ENCODE assay signal across 10 mouse cellular contexts in the genomic region with DNA sequence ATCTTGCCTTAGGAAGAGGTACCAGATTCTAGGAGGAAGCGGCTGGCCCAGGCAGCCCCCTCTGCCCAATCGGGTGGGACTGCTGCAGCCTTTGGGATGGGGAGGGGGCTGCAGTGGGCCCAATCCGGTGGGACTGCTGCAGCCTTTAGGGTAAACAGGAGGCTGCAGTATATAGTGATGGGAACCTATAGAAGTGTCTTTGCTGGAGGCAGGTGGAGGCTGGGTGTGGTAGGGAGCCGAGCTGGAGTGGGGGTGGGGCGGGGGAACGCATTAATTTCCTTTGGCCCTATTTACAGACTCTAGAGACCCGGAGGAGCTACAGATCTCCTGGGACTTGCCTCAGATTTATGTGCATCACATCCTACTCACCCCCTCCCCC. TPM values are rescaled to one million over a fixed set of nuclear protein-coding genes. Genes with fewer than 3 reads are reported as not detected.
DNase-seq lines count a peak whose midpoint lies in the region; ATAC-seq lines count a peak whose summit lies in the region.
"Had no signal": no experiment of that assay in that cellular context is flagged by ENCODE, and none has a peak within 500 bp of the region (broad histone marks: within the 10 kb centered on the region; RNA-seq: fewer than 3 reads in every experiment).

A gene (plus strand): TSS at position 373 of the 379 bp plus-strand sequence.

- 33% methylated on average over 7 of the region's 7 CpGs for WGBS in lung, embryonic 16.5 days
- 30% methylated on average over 7 of the region's 7 CpGs for WGBS in stomach, embryonic 15.5 days

- no peaks in the 10 kb centered on the region; the same call in 1 of the 2 replicates for H3K4me1 ChIP-seq in lung, embryonic 16.5 days (replicated peaks; ENCODE audit: control insufficient read depth, insufficient read depth, low read length)
- H3K4me1 ChIP-seq in stomach, embryonic 15.5 days, result 0 out of 2 replicates have a peak, but pooled peaks cover 3% of the 10 kb centered on the region

- H3K9me3 ChIP-seq in lung, embryonic 16.5 days (ENCODE audit: control insufficient read depth, low read length), result no peaks in the 10 kb centered on the region
- no peaks in the 10 kb centered on the region for H3K9me3 ChIP-seq in stomach, embryonic 15.5 days

- H3K27me3 ChIP-seq in lung, embryonic 16.5 days (ENCODE audit: control insufficient read depth, insufficient read depth, low read depth, low read length), result no peaks in the 10 kb centered on the region
- H3K27me3 ChIP-seq in stomach, embryonic 15.5 days (replicated peaks), result no peaks in the 10 kb centered on the region

- peak within 1 kb of the TSS; percentile 34 for H3K4me2 ChIP-seq in lung, embryonic 16.5 days (ENCODE audit: low read depth, low read length)
- peak within 1 kb of the TSS; percentile 39 for H3K4me2 ChIP-seq in stomach, embryonic 15.5 days

- peak; percentile 9 to 18 for DNase-seq in cerebellum, adult 18-20 months
- no peak for DNase-seq in lung, postnatal 4 days
- no peak for DNase-seq in left cerebral cortex, postnatal 10 days (ENCODE audit: extremely low spot score in 1 of 2, low spot score in 2 of 2)
- DNase-seq in adrenal gland, adult (ENCODE audit: inconsistent age in 2 of 2, low spot score in 1 of 2), result no peak
- DNase-seq in testis, postnatal 10 days (ENCODE audit: low spot score), result no peak

- H3K27ac ChIP-seq in lung, embryonic 16.5 days (ENCODE audit: low read length), result peak within 1 kb of the TSS; percentile 73
- no peak within 1 kb of the TSS for H3K27ac ChIP-seq in stomach, embryonic 15.5 days

- no peak for ATAC-seq in cerebellum, adult (ENCODE audit: insufficient number of reproducible peaks, low FRiP score, low TSS enrichment)
- ATAC-seq in lung, embryonic 16.5 days (ENCODE audit: low read depth), result no peak
- no peak for ATAC-seq in stomach, embryonic 15.5 days (ENCODE audit: insufficient read depth, low FRiP score, low read depth)

- intact Hi-C loops in left cerebral cortex, postnatal 10 days (cut with DNase I), result loop anchor here (5.0 to 10.0 kb wide), 3 partner anchors 163 to 420 kb away; a partner anchor contains a TSS

- H3K9ac ChIP-seq in lung, embryonic 16.5 days (ENCODE audit: low read length), result no peak within 1 kb of the TSS
- no peak within 1 kb of the TSS for H3K9ac ChIP-seq in stomach, embryonic 15.5 days

- H3K4me3 ChIP-seq in lung, embryonic 16.5 days (ENCODE audit: low read length), result no peak within 1 kb of the TSS; the same call in 1 of the 2 replicates
- no peak within 1 kb of the TSS for H3K4me3 ChIP-seq in stomach, embryonic 15.5 days (replicated peaks)

- H3K36me3 ChIP-seq in lung, embryonic 16.5 days (ENCODE audit: control insufficient read depth, insufficient read depth, low read length), result no peaks in the 10 kb centered on the region
- no peaks in the 10 kb centered on the region for H3K36me3 ChIP-seq in stomach, embryonic 15.5 days

RNA-seq across cellular contexts. Expression of the gene that starts here (rescaled TPM):
- 0.10 and 0.15 TPM in 2 replicates for polyA plus RNA-seq in lung, embryonic 16.5 days (2015; fragmentation: Nextera tagmentation; extraction: Ambion mirVana)
- 10 to 100 TPM; 28.7 to 30.8 TPM for total RNA-seq in left cerebral cortex, postnatal 10 days (2021)
- polyA plus RNA-seq in stomach, embryonic 15.5 days (2015; fragmentation: Nextera tagmentation; extraction: Ambion mirVana), result 0.13 and 0.21 TPM in 2 replicates
- total RNA-seq: liver, adult 2 months had no signal
- polyA plus RNA-seq: liver, adult 2 months; small intestine, adult 2 months had no signal

Comparison
In these comparisons a context has a peak if more than half of its experiments do, and no peak if none do; other contexts are left out.
1. DNase-seq: peak in cerebellum, adult 18-20 months (2 of 2); none in lung, postnatal 4 days (0 of 2), left cerebral cortex, postnatal 10 days (0 of 2), adrenal gland, adult (0 of 2) and testis, postnatal 10 days (single experiment).